Mouse (Mus musculus) heart, adult 2 months (tissue): Measurements from ENCODE around the gene Myo19.

Experiments
- CTCF ChIP-seq: fragments of 200-600 bp; IDR thresholded peaks from 2 replicates; pipeline ENCODE4 v1.8.1; 2022; ENCODE audit warnings: antibody characterized with exemption, mild to moderate bottlenecking, moderate library complexity
- EP300 ChIP-seq: fragments of 200-500 bp; IDR thresholded peaks from 2 replicates; pipeline ENCODE4 v1.6.1; 2011; ENCODE audit warnings: low read depth, low read length, control low read depth; ENCODE audit not compliant: insufficient read depth
- POLR2A ChIP-seq: fragments of 200-500 bp; IDR thresholded peaks from 2 replicates; pipeline ENCODE4 v1.6.1; 2011; ENCODE audit warnings: mild to moderate bottlenecking, low read depth, low read length, control low read depth; ENCODE audit not compliant: insufficient read depth

GRCm38 (mm10) chr11:84891705-84892104 is 11.8 kb downstream of the Myo19 start:
- TF ChIP-seq EP300 (no peak), CTCF (no peak), POLR2A (no peak)
